Mouse (Mus musculus): Measurements from ENCODE around the gene Chic1.

Gene Chic1

GRCm38 (mm10) chrX:103356287-103356686 lies at the start of gene Chic1:
Chic1 (plus strand) TSS chrX:103356476.
- no peak for DNase-seq (ENCODE audit: low read depth, low spot score)

GRCm38 (mm10) chrX:103308262-103308661 lies 48.0 kb upstream of the Chic1 start:
- no peak for DNase-seq (ENCODE audit: low read depth, low spot score)

DNA sequence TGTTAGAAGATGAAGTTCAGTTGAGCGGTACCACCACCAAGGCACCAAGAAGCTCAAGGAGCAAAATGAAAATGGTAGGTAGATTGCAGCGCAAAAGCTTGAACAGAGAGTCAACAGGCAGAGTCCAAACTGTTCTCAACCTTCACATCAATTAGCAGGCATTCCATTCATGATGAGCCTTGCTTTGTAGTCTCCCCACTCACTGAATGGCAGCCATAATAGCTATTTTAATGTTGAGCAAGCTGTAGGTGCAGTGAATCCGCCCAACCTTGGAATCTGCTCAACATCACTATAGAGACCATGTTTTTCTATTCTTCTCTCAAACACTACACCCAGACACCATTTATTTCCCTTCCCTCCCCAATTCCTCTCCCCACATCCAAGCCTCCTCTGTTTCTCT lies 44.6 kb upstream of the Chic1 start:
- DNase-seq (ENCODE audit: low read depth, low spot score): no peak

DNA sequence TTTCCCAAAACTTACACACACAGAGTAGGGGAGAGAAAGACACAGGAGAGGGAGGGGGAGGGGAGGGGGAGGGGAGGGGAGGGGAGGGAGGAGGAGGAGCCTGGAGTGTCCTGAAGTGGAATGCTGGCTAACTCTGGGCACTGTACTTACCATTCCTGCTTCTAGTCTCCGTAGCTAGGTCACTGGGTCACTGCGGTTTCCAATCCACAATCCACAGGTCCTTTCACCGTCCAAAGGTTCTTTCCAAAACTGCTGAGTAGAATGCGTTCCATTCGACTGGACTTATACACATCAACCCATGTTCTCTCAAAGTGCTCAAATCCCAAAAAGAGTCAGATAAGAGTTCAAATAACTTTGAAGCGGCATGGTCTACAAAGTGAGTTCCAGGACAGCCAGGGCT lies 42.1 kb upstream of the Chic1 start:
- no peak for DNase-seq (ENCODE audit: low read depth, low spot score)

DNA sequence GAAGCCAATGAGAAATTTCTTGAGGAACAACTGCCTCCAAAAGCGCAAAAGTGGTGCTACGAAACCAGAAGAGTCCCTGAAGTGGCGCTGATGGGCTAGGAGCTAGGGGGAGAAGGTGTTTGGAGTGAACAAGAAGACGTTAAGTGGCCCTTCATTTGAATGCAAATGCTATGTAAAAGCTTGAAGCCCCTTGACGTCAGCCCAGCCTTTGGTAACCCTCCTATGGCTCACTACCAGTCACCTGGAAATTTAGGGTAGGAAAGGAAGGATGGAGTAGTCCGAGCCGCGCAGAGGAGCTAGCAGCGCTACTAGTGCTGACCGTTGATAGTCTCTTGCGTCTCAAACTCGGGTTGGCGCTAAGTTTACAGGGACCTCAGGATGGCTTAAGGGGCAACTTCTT lies 35.1 kb upstream of the Chic1 start, which contains the start of gene Cdx4:
Cdx4 (plus strand) TSS at position 253 of the 400 bp plus-strand sequence.
- no peak for DNase-seq (ENCODE audit: low read depth, low spot score)

GRCm38 (mm10) chrX:103325900-103326299 lies 30.4 kb upstream of the Chic1 start:
- no peak for DNase-seq (ENCODE audit: low read depth, low spot score)

DNA sequence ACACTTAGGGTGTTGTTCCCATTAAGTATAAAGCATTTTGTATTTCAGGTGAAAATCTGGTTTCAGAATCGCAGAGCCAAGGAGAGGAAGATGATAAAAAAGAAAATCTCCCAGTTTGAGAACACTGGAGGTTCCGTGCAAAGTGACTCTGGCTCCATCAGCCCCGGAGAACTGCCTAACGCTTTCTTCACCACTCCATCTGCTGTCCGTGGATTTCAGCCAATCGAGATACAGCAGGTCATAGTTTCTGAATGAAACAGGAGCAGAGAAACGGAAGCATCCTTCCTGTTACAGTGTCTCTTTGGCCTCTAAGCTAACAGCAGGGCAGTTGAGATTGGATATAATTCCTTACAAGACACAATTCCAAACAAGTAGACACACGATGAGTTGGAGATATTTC lies 26.9 kb upstream of the Chic1 start:
- no peak for DNase-seq (ENCODE audit: low read depth, low spot score)

GRCm38 (mm10) chrX:103331125-103331858 lies 25.0 kb upstream of the Chic1 start:
- DNase-seq (ENCODE audit: low read depth, low spot score): no peak

DNA sequence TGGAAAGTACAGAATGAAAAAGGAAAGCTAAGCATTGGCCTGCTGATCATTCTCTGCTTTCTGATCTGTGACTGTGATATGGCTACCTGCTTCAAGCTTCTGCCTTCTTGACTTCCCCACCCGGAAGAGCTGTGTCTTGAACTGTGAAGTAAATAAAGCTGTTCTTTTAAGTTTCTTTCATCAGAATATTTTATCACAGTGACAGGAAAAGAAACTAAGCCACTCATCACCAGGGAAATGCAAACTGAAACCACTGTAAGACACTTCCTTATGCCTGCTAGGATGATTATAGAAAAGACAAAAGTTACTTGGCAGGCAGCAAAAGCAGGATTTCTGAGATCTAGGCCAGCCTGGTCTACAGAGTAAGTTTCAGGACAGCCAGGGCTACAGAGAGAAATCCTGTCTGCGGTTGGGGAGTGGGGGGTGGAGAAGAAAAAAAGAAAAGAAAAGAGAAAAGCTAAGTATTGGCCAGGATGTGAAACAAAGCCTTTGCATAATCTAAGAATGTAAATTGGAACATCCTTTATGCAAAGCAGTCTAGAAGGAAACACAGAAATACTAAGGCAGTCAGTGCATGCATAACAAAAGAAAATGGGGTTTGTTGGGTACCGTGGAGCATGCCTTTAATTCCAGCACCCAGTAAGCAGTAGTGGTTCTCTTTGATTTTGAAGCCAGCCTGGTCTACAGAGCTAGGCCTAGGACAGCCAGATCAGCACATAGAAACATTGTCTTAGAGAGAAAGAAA lies 14.7 kb upstream of the Chic1 start:
- no peak for DNase-seq (ENCODE audit: low read depth, low spot score)

DNA sequence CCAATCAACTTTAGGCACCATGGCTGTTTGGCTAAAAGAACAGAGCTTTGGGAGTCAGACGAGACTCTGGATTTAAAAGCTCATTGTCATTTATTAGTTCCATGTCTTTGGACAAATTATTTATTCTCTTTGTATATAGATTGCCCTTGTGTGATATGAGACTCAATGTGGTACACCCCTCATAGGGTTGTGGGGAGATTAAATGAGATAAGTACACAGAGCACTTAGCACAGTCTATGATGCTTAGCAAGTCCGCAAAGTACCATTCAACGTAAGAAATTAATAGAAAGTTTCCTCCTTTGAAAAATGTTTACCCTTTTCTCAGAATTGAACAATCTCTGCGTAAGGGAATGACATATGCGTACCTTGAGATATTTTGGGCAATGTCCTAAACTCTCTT lies 492 bp upstream of the Chic1 start:
- no peak for DNase-seq (ENCODE audit: low read depth, low spot score)

GRCm38 (mm10) chrX:103356761-103357236 lies 523 bp downstream of the Chic1 start:
- DNase-seq (ENCODE audit: low read depth, low spot score): no peak

GRCm38 (mm10) chrX:103366201-103366600 lies 9.9 kb downstream of the Chic1 start:
- no peak for DNase-seq (ENCODE audit: low read depth, low spot score)

GRCm38 (mm10) chrX:103368650-103369049 lies 12.4 kb downstream of the Chic1 start:
- DNase-seq (ENCODE audit: low read depth, low spot score): no peak

DNA sequence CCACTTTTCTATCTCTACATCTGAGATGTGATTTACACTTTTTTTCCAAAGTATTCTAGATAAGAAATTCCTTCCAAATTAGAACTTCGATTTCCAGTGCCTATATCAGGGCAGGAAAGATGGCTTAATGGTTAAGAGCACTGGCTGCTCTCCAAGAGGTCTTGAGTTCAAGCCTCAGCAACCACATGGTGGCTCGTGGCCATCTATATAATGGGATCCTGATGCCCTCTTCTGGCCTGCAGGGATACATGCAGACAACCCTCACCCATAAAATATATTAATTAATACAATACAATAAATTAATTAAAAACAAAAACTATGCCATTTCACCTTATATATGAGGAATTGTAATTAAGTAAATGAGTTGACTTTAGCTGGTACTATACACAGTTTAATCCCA lies 14.9 kb downstream of the Chic1 start:
- no peak for DNase-seq (ENCODE audit: low read depth, low spot score)

DNA sequence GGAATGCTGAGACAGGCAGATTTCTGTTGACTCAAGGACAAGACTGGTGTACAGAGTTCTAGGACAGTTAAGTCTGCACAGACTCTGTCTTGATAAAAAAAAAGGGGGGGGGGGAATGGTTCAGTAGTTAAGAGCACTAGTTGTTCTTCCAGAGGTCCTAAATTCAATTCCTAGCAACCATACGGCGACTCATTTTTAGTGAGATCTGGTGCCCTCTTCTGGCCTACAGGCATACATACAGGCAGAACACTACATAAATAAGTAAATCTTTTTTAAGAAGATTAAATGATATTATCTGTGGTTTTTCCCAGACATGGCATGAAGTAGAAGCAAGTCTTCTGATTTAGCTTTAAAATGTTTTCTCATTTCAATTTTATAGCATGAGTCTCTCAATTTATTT lies 15.4 kb downstream of the Chic1 start:
- DNase-seq (ENCODE audit: low read depth, low spot score): no peak

GRCm38 (mm10) chrX:103374250-103374649 lies 18.0 kb downstream of the Chic1 start:
- DNase-seq (ENCODE audit: low read depth, low spot score): no peak

GRCm38 (mm10) chrX:103384528-103384927 lies 28.3 kb downstream of the Chic1 start:
- no peak for DNase-seq (ENCODE audit: low read depth, low spot score)

GRCm38 (mm10) chrX:103388131-103388530 lies 31.9 kb downstream of the Chic1 start:
- DNase-seq (ENCODE audit: low read depth, low spot score): no peak

DNA sequence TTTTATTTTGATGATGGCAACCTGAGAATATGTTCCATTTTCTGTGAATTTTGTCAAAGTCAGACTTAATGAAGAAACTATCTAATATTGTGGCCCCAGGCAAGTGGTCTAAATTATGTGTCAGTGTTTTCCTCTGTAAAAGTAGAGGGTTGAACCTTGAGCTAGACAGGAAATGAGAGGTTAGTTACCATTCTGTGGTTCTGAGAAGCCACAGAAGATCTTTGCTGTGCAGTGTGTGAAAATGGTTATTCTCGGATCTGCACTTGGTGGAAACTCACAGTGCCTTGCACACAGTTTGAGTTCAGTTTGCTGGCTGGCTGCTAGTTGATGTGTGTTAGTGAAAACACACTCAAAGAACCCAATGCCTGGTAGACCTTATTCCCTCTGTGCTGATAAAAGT lies 37.6 kb downstream of the Chic1 start:
- DNase-seq (ENCODE audit: low read depth, low spot score): no peak

DNA sequence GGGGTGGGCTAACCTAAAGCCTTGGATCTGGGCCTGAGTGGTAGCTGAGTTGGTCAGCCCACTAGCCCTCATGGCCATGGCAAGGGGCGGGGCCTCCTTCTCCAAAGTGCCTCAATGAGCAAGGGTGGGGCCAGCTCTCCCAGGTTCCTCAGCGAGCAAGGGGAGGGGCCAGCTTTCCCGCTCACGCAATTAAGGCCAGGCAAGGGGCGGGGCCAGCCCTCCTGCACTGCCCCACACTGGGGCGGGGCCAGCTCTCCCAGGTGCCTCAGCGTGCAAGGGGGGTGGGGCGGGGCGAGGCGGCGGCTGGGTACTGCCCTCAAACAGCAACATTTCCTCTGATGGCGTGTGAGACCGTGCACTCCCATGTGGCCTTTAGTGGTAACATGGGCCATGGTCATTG lies 48.7 kb downstream of the Chic1 start:
- DNase-seq (ENCODE audit: low read depth, low spot score): peak; percentile 1

DNA sequence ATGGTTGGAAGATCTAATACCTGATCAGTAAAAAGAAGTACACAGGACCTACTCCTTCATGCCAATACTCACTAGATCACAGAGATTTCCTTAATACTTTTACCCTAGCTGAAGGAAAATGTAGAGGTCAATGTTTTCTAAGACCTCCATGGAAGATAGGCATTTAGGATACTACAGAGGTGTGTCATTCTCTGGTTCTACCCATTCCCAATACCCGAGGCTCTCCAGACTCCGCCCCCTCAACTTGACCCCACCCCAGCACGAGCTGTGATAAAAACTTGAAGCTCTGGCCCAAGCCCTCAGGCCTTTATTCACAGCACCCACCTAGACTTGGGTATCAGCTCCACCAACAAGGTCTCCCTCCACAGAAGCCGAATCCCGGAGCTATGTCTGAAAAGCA lies 57.9 kb downstream of the Chic1 start, which contains the start of gene Tsx:
Tsx (plus strand) TSS at position 301 of the 400 bp plus-strand sequence.
- DNase-seq (ENCODE audit: low read depth, low spot score): no peak

DNA sequence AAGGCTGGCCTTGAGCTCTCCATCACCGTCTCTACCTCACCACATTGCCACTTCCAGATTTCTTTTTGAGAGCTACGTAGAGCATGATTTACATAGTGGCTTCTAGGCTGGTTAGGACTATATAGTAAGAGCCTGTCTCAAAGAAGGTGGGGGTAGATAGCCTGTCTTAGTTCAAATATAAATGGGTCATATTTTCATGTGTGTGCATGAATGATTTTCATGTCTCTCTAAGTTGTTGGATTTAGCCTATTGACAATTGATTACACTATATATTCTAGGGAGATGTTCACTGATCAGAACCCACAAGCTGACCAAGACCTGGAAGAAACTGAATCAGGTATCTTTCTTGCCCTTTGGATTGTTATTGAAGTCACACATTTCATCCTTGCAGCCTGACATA lies 65.4 kb downstream of the Chic1 start, which contains the start of gene Gm26992:
Gm26992 (plus strand) TSS at position 301 of the 400 bp plus-strand sequence.
- DNase-seq (ENCODE audit: low read depth, low spot score): no peak

- no peak for DNase-seq (ENCODE audit: low read depth, low spot score)
Observed at GRCm38 (mm10) chrX:103427677-103428076, 71.4 kb downstream of the Chic1 start.

All from c-Kit-negative CD71-positive TER-119-positive erythroid progenitor cells, embryonic 14.5 days (primary cell).